Mouse (Mus musculus): ENCODE results near the gene Gm45233. TPM values are rescaled to one million over a fixed set of nuclear protein-coding genes. Genes with fewer than 3 reads are reported as not detected.

Gene Gm45233
- total RNA-seq (2023), result not detected

DNA sequence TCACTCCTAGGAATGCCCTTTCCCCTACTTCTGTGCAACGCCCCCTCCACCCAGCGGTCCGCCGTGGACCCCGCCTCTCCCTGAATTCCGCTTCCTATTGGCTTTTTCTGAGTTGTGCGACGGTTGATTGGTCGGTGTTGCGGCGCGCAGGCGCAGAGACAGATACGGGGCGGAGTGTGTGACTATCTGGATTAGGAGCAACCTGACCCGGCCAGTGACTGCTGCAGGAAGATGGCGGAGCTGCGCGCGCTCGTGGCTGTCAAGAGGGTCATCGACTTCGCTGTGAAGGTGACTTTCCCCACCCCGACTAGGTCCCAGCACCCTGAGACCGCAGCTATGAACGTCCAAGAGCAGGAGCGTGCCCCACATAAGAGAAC is at the start of gene Gm45233, which contains the start of gene Etfb:
Gene Gm45233, plus strand, starts transcription at position 212 of the 377 bp plus-strand sequence.
Gene Etfb, plus strand, starts transcription at position 167 of the 377 bp plus-strand sequence.

GRCm38 (mm10) chr7:43408131-43408553 is 35.8 kb upstream of the Gm45233 start, which contains the start of gene Siglecg:
Siglecg (plus strand) TSS chr7:43408204.

DNA sequence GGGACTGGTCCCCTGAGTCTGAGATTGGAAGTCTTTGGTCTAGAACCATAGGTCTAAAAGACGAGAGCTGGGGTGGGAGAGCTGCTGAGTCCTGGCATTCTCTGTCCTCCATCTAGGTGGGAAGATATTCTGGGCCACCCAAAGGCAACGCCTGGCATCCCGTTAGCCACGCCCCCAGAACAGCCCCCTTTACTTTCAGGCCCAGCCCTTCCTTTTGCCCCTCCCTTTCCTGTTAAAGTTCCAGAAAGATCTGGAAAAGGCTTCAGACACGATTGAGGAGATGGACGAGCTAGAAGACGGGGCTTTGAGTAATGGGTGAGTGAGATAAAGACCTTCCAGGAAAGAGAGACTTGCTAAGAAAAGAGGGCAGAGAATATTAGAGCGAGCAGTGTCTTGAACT is 16.5 kb upstream of the Gm45233 start, which contains the start of gene Lim2:
Gene Lim2, plus strand, starts transcription at position 265 of the 400 bp plus-strand sequence.

GRCm38 (mm10) chr7:43436341-43437255 is 7.3 kb upstream of the Gm45233 start, which contains the start of gene Nkg7:
Nkg7 (plus strand) TSS chr7:43437073.

GRCm38 (mm10) chr7:43440482-43440881 is 3.4 kb upstream of the Gm45233 start, which contains the start of gene Cldnd2:
Cldnd2 (plus strand) TSS chr7:43440782.

GRCm38 (mm10) chr7:43462851-43463250 is 18.9 kb downstream of the Gm45233 start, which contains the start of gene Vsig10l:
Vsig10l (plus strand) TSS chr7:43463151.

GRCm38 (mm10) chr7:43489631-43490125 is 45.8 kb downstream of the Gm45233 start, which contains the start of gene Iglon5:
Iglon5 (minus strand) TSS chr7:43490075.

Other genes starting within 250 kb of the Gm45233 start
- gene Zfp715, start 130.8 kb upstream of the Gm45233 start, total RNA-seq (2023), result 10 to 100 TPM; 19.2 to 19.8 TPM
- 10 to 100 TPM; 10.6 to 12.0 TPM for gene Siglecf, start 92.8 kb upstream of the Gm45233 start, total RNA-seq (2023)
- 10 to 100 TPM; 55.9 to 59.4 TPM for gene Siglecg, start 35.9 kb upstream of the Gm45233 start, total RNA-seq (2023)
- gene Lim2, start 16.5 kb upstream of the Gm45233 start, total RNA-seq (2023), result not detected
- gene Nkg7, start 7.1 kb upstream of the Gm45233 start, total RNA-seq (2023), result 10 to 100 TPM; 31.3 to 31.9 TPM
- gene Cldnd2, start 3.3 kb upstream of the Gm45233 start, total RNA-seq (2023), result under 1 TPM in 1 of 2 experiments, not detected in 1; 0.62 TPM
- 10 to 100 TPM; 58.6 to 71.6 TPM for gene Etfb, start within 50 bp of the Gm45233 start, total RNA-seq (2023)
- gene Vsig10l, start 19.0 kb downstream of the Gm45233 start, total RNA-seq (2023), result 10 to 100 TPM in 1 of 2 experiments, 1 to 10 TPM in 1; 8.3 to 14.7 TPM
- gene Iglon5, start 45.9 kb downstream of the Gm45233 start, total RNA-seq (2023), result not detected
- gene 4931406B18Rik, start 61.8 kb downstream of the Gm45233 start, total RNA-seq (2023), result under 1 TPM in 1 of 2 experiments, not detected in 1; 0.18 TPM
- gene Cd33, start 100.3 kb downstream of the Gm45233 start, total RNA-seq (2023), result 100 to 1,000 TPM; 465 to 478 TPM
- gene Zfp658, start 118.1 kb downstream of the Gm45233 start, total RNA-seq (2023), result 1 to 10 TPM; 2.5 to 3.0 TPM
- gene Zfp719, start 135.5 kb downstream of the Gm45233 start, total RNA-seq (2023), result 10 to 100 TPM; 10.9 to 12.6 TPM
- under 1 TPM; 0.62 to 0.78 TPM for gene Zfp819, start 163.0 kb downstream of the Gm45233 start, total RNA-seq (2023)
- not detected for gene Ceacam18, start 190.6 kb downstream of the Gm45233 start, total RNA-seq (2023)
- gene Siglece, start 216.0 kb downstream of the Gm45233 start, total RNA-seq (2023), result 100 to 1,000 TPM; 152 to 169 TPM
- 1 to 10 TPM; 2.7 to 4.6 TPM for gene Ctu1, start 227.9 kb downstream of the Gm45233 start, total RNA-seq (2023)
- not detected for gene Klk14, start 246.3 kb downstream of the Gm45233 start, total RNA-seq (2023)

Data from neutrophil, adult 59 days (primary cell).